Mouse (Mus musculus) ES-CJ7 (cell line): Measurements from ENCODE around the gene Ppp2r2c.

ENCODE experiments used
- DNase-seq: peaks from one replicate; pipeline ENCODE4 v3.0.0; 2011; ENCODE audit warnings: low read depth, low spot score

Gene Ppp2r2c

DNA sequence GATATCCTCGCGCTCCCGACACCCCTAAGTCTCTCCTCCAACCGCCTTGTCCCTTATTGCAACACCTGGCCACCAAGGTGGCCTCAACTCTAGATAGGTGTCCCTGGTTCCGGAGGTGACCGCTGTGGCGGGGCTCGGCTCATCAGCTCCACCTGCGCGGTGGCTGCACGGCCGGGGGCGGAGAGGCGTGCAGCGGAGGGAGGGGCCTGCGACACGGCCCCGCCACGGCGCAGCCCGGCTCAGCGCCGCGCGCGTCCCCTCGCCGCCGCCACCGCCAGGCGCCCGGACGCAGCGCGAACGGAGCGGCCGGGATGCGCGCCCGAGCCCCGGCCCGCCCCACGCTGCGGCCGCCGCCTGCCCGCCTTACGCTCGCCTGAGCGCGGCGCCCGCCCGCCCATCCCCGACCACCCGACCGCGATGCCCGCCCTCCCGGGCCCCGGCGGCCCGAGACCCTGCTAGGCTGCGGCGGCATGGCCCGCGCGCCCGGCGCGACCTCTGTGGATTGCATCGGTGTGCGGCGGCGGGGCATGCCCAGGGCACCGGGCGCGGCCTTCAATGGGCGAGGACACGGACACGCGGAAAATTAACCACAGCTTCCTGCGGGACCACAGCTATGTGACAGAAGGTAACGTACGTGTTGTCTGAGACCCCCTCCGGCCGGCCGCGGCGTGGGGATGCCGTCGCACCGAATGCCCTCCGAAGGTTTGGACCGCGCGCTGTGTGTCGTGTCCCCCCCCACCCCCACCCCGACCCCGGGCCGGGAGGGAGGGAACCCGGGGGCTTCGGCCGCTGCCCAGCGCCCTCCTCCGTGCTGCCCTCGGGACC lies at the start of gene Ppp2r2c:
Gene Ppp2r2c, plus strand, starts transcription at position 248 of the 825 bp plus-strand sequence.
- no peak for DNase-seq

DNA sequence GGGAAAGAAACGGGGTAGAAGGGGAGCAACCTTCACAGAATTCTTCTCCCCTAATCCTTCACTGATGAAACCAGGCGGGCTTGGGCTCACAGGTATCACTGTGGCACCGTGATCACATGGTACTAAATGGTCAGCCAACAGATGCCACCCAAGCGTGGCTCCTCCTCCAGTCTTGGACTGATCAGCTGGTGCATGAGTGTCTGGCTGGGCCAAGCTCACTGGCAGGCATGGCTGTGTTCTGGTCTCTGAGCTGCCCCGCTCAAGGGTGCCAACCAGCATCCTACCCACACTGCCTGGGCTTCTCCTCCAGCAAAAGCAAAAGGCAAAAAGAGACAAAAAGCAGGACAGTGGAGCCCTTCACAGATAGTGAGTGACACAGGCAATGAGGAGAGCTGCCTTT lies 48.6 kb upstream of the Ppp2r2c start:
- DNase-seq: no peak

DNA sequence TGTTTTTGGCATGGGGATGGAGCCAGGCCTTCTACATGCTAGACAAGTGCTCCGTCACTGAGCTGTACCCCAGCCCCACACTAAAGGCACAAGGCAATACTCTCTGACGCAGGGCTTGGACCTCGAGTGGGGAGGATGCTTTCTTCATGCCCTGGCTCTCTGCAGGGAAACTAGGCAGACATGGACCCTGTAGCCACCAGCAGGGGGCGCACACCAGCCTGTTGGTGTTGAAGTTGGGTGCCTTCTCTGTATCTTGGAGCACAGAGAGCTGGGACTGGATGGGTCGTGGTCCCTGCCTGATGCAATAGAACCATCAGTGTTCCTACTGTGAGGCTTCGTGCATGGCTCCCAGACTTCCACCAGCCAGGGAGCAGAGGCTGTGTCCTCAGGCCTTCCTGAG lies 48.2 kb upstream of the Ppp2r2c start:
- DNase-seq: peak; percentile 69

DNA sequence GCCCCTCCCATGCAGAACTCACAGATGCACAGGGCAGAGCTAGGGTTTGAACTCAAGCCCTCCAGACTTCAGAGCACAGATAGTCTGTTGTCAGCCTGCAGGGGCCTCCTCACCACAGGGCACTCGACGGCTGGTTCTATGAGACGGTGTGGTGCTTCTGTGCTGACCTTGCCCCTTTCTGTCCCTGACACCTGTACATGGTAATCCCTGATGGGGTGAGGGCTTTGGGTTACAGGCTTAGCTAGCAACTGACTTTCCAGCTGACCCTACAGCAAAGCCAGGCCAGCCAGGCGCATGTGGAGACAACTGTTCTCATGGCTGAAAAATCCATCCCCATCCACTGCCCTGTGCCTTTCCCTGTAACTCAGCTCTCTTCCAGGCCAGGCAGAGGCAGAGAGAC lies 45.4 kb upstream of the Ppp2r2c start:
- DNase-seq: no peak

DNA sequence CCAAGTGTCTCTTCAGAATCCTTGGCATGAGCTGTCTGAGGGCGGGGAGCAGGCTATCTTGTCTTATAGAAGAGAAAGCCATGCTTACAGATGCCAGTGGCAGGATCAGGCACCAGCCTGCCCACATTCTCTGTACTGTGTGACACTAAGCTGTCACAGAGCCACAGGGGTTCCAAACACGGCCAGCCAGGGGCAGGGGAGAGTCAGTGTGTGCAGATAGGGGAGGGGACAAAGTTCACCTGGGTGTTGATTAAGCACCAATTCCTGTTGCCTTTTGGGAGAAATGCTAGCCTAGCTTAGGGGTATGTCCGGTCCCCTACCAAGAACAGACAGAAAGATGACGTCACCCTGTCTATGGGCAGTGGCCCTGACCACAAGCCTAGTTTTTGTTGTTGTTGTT lies 39.2 kb upstream of the Ppp2r2c start:
- no peak for DNase-seq

DNA sequence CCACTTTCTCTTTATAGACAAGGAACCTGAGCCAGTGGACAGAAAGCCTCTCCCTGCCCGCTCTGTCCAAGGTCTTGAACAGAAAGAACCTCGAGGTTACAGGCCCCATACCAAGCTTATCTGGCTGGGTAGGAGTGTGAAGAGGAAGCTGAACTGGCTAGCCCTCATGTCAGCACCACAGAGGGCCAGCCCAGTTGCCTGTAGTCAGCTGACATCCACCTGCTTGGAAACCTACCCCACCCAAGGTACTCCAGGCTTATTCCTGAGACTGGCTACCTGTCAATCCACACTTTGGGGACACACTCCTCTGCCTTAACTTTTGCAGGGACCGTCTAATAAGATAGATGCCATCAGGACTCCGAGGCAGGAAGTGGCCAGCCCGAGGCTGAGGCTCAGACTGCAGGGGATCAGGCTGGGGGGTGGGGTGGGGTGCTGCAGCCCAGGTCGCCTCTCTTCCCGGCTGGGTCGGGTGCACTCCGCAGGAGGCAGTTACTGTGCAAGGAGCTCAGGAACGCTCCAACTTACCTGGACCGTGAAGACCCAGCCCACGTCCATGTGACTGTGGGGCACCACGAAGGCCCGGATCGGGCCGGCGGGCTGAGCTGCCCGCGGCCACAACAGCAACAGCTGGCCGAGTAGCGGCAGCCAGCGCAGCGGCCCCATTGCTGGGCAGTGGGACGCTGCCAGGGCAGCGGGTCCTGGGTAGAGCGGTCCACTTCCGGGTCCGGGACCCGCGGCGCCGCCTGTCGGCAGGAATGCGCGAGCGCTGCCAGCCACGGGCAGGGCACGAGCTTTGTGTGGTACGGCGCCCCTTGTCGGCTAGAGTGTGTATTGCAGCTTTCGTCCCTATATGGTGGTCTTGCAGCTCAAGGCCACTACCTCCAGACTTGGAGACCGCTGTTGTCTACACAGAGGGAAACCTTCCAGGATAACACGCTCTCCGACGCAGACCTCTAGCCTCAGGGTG lies 38.1 kb upstream of the Ppp2r2c start, which contains the start of gene Man2b2:
Gene Man2b2, minus strand, starts transcription at position 741 of the 967 bp plus-strand sequence.
- peak; percentile 85 for DNase-seq

DNA sequence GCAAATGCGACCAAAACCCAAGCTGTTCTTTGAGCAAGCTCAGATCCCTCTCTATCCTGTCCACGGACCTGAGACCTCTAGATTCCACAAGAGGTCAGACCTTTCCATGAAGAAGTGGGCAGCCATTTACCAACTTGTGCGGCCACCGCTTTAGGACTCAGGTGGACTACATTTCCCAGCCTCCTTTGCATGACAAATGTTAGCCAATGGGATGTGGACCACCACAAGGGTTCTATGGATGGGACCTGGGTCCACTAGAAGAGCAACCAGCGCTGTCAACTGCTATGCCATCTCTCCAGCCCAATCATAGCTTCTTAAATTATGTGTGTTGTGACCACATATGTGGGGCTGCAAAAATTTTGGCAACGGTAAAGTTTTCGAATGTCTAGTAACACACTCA lies 37.0 kb upstream of the Ppp2r2c start:
- peak; percentile 53 for DNase-seq

DNA sequence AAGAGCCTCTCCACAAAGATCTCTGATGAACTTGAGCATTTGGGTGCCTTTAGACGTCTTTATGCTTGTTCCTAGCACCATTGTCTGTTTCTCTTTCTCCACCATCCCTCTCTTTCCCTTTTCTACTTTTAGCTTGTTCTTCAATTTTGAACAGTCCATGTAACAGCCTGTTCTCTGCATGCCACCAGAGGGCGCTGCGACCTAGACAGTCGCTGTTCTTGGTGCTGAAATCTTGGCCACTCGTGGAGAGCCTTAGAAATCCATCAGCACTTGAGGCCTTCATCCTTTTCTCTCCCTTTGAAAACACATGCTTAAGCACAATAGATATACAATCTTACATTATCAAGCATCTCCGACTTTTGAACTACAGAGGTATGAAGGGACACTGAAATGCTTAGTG lies 32.4 kb upstream of the Ppp2r2c start:
- peak; percentile 58 for DNase-seq

DNA sequence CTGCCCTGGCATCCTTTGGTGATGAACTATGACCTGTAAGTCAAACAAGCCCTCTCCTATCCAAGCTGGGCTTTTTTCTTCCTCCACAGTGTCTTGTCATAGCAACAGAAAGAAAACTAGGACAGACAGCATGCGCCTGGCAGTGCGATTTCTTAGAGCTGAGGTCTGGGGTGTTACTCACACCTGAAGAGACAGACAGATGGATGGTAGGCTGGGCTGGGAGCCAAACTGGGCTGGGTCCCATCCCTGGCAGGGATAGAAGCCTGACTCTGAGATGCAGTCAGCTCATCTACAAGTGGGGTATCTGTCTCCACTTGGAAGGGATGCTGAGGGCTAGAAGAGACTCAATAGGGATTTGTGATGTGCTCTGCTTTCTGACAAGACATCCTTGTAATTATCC lies 29.3 kb upstream of the Ppp2r2c start:
- no peak for DNase-seq

DNA sequence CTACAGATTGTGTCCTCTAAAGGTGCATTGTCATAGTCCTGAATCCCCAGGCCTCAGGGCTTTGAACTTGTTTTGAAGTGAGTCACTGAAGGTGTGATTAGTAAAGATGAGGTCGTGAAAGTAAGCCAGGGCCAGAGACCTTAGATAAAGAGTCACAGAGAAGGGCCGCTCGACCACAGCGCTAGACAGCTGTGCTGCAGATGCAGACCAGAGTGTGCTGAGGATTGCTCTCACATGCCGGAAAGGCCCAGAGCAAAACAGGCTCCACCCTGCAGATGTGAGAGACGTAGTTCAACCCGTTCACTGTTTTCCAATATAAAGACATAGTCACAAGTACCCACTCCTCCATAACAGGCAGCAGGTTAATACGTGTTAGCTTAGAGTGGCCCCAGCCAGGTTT lies 28.7 kb upstream of the Ppp2r2c start:
- DNase-seq: no peak

DNA sequence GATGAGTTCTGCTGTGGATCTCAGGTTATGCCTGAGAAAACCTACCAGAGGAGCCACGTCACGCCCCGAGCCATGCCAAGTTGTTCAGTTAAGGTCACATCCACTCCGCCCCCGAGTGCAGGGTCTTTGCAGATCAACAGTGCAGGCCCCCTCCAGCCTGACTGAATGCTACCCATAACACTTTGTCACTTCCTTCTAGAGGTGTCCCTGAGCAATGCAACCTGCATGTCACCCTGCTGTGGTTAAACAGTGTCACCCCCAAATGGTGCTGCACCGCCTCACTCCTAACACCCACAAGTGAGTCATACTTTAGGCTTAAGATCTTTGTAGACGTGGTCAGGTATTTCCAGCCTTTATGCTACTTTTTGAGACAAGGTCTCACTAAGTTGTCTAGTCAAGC lies 28.2 kb upstream of the Ppp2r2c start:
- DNase-seq: no peak

DNA sequence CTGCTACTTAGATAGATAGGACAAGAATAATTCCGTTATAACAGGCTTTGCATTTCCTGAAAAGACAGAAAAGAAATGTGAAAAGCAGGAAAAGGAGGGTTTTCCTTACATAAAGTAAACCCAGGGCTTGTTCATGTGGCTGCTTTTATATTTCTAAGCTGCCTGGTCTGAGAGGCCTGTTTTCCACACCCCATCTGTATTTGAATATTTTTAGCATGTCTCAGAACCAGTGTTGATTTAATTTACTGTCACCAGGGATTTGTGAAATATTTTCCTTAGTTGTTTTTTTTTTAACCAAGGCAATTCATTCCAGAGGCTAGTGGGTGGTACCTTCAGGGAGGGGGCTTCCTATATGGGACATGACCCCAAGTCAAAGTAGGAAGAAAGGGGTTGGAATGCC lies 26.6 kb upstream of the Ppp2r2c start:
- DNase-seq: no peak

DNA sequence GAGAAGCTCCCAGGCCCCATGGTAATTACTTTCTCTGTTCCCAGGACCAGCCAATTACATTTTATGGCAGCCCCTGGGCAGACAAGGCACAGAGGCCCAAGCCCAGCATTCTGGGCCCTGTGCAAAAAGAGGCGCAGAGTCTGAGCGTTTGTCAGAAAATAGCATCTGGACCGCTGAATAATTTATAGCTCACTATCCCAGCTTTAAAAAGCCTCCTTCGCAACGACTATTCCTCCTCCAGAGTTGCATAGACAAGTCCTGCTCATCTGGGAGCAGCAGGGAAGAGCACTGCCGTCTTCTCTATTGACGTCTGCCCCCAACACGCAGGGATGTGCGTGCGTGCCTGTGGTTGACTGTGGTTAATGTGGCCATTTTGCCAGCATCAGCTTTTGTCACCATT lies 23.8 kb upstream of the Ppp2r2c start:
- DNase-seq: no peak

DNA sequence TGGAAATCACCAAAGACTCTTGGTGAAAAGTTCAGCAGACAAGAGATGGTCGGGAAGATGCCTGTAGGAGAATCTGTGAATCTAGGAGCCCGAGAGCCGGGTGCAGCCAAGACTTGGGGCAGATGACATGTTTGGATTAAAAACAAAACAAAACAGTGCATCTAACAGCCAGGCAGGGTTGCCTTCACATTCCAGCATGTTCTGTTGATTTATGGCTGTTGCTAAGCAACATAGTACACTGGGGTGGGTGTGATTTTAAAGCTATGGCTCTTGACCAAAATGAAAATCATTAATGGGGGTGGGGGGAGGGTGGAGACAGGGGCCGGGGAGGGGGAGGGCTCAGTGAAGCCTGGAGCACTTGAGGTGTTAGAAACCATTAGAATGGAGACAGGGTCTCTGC lies 16.7 kb upstream of the Ppp2r2c start:
- no peak for DNase-seq

DNA sequence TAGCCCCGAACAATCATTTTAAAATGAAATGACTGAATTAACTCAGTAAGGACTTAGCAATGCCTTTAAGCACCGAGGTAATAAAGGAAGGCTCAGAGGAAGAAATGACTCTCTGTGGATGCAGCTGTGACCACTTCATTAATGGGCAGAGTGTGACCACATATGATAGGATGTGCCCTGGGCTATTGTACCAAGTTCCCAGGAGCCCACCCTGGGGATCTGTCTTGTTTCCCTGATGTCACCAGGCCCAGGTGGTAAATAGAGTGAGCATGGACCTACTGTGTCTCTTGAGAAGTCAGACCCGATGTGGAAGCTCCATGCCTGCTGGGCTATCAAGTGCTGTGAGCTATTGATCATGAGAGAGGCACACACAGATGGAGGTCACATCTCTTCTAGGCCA lies 13.1 kb upstream of the Ppp2r2c start:
- no peak for DNase-seq

DNA sequence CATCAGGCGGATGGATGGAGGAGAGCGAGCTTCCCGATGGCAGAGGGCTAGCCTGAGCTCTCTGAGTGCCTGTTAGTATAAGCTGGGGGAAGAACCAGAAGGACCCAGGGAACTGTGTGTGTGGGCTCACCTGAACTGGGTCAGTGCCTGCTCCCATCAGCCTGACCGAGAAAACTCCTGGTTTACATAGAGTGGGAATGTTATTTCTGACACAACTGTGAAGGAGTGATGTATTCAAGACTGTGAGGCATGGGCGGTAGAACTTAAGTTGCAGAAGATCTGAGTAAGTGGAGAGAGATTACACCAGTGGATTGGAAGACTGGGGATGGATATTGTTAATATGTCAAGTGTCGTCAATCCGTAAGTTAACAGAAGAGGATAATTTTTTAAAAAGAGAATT lies 11.8 kb upstream of the Ppp2r2c start:
- no peak for DNase-seq

DNA sequence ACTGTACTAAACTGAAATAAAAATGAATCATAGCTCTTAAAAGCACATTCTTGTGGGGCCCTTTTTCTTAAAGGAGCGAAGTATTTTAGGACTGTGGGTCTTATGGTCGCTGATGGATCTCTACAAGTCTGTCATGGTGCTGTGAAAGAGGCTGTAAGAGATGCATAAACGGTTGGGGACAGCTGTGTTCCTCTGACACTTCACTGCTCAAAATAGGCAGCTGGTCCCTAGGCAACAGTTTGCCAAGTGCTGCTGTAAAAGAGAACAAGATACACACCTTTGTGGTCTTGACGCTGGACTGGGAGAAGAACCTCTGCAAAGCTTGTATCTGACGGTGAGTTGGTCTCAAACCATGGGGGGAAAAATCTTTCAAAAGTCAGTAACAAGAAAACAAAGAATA lies 10.8 kb upstream of the Ppp2r2c start:
- DNase-seq: no peak

DNA sequence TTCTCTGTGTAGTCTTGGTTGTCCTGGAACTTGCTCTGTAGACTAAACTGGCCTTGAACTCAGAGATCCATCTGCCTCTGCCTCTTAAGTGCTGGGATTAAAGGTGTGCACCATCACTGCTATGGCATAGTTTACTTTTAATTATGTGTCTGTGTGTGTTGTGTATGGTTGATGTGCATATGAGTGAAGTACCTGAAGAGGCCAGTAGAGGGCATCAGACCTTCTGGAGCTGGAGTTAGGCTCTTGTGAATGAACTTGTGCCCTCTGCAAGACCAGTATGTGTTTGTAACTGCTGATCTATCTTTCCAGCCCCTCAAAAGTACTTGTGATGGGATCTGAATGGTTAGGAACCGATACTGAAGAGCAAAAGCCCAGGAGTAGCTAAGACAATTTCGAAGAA lies 7.2 kb upstream of the Ppp2r2c start:
- DNase-seq: peak; percentile 46

DNA sequence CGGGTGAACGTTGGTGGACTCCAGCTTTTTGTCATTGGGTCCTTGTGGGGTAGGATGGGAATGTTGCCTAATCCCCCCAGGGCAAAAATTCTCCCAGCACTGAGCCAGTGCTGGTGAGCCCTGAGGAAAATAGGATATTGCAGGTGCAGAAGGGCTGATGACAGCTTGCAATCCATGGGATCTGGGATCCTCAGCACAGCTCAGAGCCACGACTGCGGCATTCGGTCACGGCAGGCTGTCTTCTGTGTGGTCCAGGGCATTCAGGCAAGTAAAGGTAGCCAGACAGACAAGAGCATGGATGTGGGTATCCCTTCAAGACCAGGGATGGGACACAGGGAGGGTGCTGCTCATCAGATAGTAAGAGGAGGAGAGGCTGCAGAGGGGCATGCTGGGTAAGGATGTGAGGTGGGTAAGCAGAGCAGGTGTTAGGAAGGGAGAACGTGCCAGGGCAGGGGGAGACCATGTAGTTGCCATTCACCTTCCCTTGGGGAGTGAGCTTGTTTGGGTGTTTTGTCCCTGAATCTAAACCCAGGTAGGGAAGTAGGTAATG lies 1.5 kb upstream of the Ppp2r2c start:
- no peak for DNase-seq

DNA sequence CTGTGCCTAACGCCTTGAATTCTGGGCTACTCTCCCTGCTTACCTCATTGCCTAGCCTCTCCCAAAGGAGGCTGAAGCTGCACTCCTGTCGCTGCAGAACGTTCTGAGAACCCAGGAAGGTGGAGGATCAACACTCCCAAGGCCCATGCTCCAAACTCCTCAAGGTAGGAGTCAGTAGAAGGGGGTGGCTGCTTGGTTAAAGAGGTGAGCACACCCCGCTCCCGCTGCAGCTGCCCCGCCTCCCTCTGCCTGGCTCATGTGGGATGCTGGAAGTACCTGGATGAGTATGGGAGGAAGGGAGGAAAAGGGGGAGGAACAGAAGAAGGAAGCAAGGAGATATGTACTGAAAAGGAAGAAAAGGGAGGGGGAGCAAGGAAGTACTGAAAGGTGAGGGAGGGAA lies 752 bp upstream of the Ppp2r2c start:
- no peak for DNase-seq

DNA sequence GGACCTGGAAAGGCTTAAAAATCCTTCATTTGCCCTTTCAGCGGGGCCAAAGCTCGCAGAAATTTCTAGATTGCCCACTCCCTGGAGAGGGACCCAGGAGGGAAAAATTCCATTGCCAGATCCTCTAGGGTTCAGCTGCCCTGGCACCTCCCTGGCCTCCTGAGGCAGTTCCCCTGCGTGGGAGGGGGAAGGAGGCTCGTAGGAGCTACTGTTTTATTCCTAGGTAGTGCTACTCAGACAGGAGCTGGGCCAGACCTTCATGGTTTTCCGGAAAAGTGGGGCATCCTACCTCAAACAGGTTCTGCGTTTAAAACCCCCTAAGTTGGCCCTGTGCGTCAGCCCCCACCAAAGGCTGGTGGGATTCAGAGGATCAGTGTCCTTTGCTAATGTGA lies 869 bp downstream of the Ppp2r2c start:
- DNase-seq: no peak

DNA sequence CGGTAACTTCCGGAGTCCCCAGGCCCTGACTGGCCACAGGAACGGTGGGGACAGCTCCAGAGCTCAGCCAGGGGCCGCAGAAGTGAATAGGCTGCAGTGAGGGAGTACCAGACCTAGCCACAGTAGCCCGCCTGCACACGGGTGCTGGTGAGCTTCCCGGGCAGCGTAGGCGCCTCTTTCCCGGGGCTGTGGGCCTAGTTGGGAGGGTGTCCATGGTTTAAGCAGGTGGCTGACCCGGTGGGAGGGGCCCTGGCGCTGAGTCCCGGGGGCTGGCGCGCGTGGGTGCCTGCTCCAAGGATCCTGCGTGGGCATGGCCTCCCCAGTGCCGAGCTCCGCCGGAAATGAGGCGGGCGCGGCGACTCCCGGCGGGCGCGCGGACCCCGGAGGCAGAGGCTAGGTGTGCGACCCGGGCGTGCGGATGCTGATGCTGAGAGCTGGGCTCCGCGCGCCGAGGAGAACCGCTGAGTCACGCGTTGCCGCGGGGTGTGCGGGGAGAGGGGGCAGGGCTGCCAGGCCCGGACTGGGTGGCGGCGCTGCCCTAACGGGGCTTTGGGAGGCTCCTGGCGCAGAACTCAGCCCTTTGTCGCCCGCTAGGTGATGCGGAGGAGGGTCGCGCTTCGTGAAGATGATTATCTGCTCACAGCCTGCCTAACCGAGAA lies 1.4 kb downstream of the Ppp2r2c start:
- DNase-seq: peak; percentile 21
